Mouse (Mus musculus) ES-E14 (cell line): Measurements from ENCODE around the gene Gm614. TPM values are rescaled to one million over a fixed set of nuclear protein-coding genes. Genes with fewer than 3 reads are reported as not detected.

Experiments used
- DNase-seq: peaks from one replicate; pipeline ENCODE4 v3.0.0-alpha.2; 2013; ENCODE audit warnings: low read depth, low spot score
- H3K27ac ChIP-seq: 2 replicates; pipeline ENCODE4 v1.5.1; 2012; ENCODE audit warnings: low read depth, mild to moderate bottlenecking, low read length, moderate library complexity, mixed read lengths; ENCODE audit not compliant: poor library complexity, insufficient read depth, severe bottlenecking
- H3K36me3 ChIP-seq: 2 replicates; pipeline ENCODE4 v1.6.1; 2012; ENCODE audit warnings: mild to moderate bottlenecking, low read length, moderate library complexity, mixed read lengths; ENCODE audit not compliant: control insufficient read depth, poor library complexity, insufficient read depth, severe bottlenecking
- H3K4me1 ChIP-seq, 2 experiments: fragments of 150-350 bp in 1 of 2; sonication (generic) in 1 of 2; 2 replicates each; pipeline ENCODE4 v1.6.1; 2012; ENCODE audit warnings: low read length in 2 of 2, mild to moderate bottlenecking in 1 of 2, mixed read lengths in 1 of 2; ENCODE audit not compliant: control insufficient read depth in 2 of 2, insufficient read depth in 2 of 2, poor library complexity in 1 of 2
- H3K4me3 ChIP-seq, 2 experiments: fragments of 150-350 bp in 1 of 2; sonication (generic) in 1 of 2; 2 replicates each; pipeline ENCODE4 v1.5.1; 2012; ENCODE audit warnings: low read length in 2 of 2, low read depth in 1 of 2, mild to moderate bottlenecking in 1 of 2, mixed read lengths in 1 of 2; ENCODE audit not compliant: insufficient read depth in 1 of 2, poor library complexity in 1 of 2, severe bottlenecking in 1 of 2
- H3K9ac ChIP-seq: 2 replicates; pipeline ENCODE4 v1.6.1; 2012; ENCODE audit warnings: low read depth, mild to moderate bottlenecking, low read length, mixed read lengths; ENCODE audit not compliant: poor library complexity, insufficient read depth, severe bottlenecking
- H3K9me3 ChIP-seq: fragments of 150-350 bp; sonication (generic); 2 replicates; pipeline ENCODE4 v1.6.1; 2012; ENCODE audit warnings: low read depth, mild to moderate bottlenecking, low read length; ENCODE audit not compliant: control insufficient read depth, insufficient read depth
- CHD2 ChIP-seq: IDR thresholded peaks from 2 replicates; pipeline ENCODE4 v1.6.1; 2014; ENCODE audit warnings: mild to moderate bottlenecking, low read depth, low read length, inconsistent platforms
- HCFC1 ChIP-seq: IDR thresholded peaks from 2 replicates; pipeline ENCODE4 v1.6.1; 2012; ENCODE audit warnings: low read length, inconsistent platforms, borderline replicate concordance; ENCODE audit not compliant: insufficient read depth
- MAFK ChIP-seq: IDR thresholded peaks from 2 replicates; pipeline ENCODE4 v1.6.1; 2014; ENCODE audit warnings: mild to moderate bottlenecking, low read depth, low read length, inconsistent platforms; ENCODE audit not compliant: insufficient read depth
- ZC3H11A ChIP-seq: IDR thresholded peaks from 2 replicates; pipeline ENCODE4 v1.6.1; 2012; ENCODE audit warnings: low read depth, mild to moderate bottlenecking, inconsistent platforms, low read length, borderline replicate concordance
- ZNF384 ChIP-seq: IDR thresholded peaks from 2 replicates; pipeline ENCODE4 v1.6.1; 2012; ENCODE audit warnings: low read depth, low read length, inconsistent platforms
- in situ Hi-C, 2 experiments: fragments of 600-800 bp; cut with MboI; formaldehyde crosslinking; loops; one replicate each; pipeline ENCODE4 v1.15.1; 2025; ENCODE audit warnings: low sequenced_read_pairs in 2 of 2, inconsistent platforms in 1 of 2; ENCODE audit not compliant: unreplicated experiment in 2 of 2
- total RNA-seq: library from RNA; depleted of rRNA; stranded (reverse); fragments of 300-350 nt; gene quantifications from 2 replicates; pipeline ENCODE4 v1.2.3, GENCODE M21; 2012

Gene Gm614
- total RNA-seq, 1 experiment: not detected

DNA sequence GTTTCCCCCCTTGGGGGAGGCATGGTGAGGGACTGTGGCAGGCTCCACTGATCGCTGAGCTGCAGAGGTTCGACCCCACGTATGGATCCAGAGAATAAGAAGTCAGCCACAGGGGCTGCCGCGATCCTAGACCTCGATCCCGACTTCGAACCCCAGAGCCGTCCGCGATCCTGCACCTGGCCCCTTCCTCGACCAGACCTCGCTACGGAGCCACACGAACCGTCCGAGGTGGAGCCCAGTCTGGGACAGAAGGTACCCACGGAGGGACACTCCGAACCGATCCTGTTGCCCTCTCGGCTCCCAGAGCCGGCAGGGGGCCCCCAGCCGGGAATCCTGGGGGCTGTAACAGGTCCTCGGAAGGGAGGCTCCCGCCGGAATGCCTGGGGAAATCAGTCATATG lies 9.1 kb downstream of the Gm614 start:
- peak overlapping the region; percentile 76 for H3K9ac ChIP-seq
- peak overlapping the region; percentile 61 to 78 for H3K4me3 ChIP-seq
- no peaks in the 10 kb centered on the region for H3K9me3 ChIP-seq
- H3K27ac ChIP-seq: peak overlapping the region; percentile 41; the same call in 1 of the 2 replicates
- peaks cover 1 to 4% of the 10 kb centered on the region in 2 experiments; a peak in 1 of 4 replicates for H3K4me1 ChIP-seq
- 0 out of 2 replicates have a peak, but pooled peaks cover 2% of the 10 kb centered on the region for H3K36me3 ChIP-seq
- DNase-seq: no peak
- in situ Hi-C loops: no loop called here
- TF ChIP-seq CHD2 (no peak), ZNF384 (no peak), ZC3H11A (no peak), HCFC1 (no peak), MAFK (no peak)

DNA sequence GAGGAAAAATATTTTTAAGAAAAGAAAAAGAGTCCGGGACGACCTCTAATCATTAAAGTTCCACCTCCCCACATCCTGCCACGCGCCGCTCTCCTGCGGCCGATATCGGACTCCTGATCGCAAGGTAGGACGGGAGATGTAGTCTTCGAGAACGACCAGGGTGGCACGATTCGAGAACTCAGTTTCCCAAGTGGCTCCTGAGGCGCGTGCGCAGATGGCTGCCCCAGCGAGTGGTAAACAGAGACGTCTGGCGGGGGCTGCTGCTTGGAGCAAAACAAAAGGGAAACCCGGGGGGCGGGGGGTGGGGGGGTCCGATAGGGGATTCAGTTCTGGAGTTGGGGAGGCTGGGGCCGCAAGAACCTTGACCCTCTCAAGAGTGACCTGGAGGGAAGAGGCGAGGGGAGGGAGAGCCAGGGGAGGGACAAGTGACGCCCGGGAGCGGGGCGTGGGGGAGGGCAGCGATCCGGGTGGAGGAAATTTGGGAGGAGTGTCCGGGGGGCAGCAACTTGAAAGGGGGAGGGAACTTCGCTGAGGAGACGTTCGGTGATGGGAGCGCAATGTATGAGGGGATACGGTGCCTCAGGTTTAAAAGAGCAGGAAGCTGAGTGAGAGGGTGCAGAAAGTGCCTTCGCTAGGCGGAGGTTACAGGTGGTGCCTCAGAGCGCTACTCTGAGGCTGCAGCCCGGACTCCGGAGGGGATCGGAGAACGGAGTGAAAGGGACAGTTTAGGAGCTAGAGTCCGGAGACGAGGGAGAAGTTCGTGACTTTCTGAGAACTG lies 9.7 kb downstream of the Gm614 start, which contains the start of gene Foxo4:
Gene Foxo4, plus strand, starts transcription at position 577 of the 778 bp plus-strand sequence.
- TF ChIP-seq ZC3H11A (no peak), MAFK (no peak), CHD2 (no peak), ZNF384 (no peak), HCFC1 (peak; percentile 90)
- Histone ChIP-seq H3K4me3 (peak within 1 kb of the TSS; percentile 72 to 78), H3K9me3 (no peaks in the 10 kb centered on the region), H3K27ac (peak within 1 kb of the TSS; percentile 41; the same call in 1 of the 2 replicates), H3K4me1 (peaks cover 1 to 4% of the 10 kb centered on the region in 2 experiments; a peak in 1 of 4 replicates), H3K36me3 (0 out of 2 replicates have a peak, but pooled peaks cover 2% of the 10 kb centered on the region), H3K9ac (peak within 1 kb of the TSS; percentile 76)
- DNase-seq: peak; percentile 74
- in situ Hi-C loops: no loop called here

DNA sequence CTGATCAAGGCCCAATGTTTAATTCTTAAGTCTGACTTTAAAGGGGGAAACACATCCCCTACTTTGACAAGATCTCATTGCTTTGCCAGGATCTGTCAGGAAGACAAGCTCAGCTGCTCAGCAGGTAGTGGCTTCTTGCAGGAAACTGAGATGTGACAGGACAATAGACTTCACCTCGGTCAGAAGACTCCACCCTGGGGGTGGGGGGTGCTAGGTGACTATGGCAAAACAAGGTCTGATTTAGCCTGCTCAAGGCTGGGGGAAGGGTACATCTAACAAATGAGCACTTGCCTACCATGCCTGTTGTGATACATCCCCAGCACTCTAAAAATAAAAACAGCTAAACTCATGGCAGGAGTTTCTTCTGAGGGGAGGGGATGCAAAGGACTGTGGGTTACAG lies 18.8 kb downstream of the Gm614 start:
- in situ Hi-C loops: no loop called here

DNA sequence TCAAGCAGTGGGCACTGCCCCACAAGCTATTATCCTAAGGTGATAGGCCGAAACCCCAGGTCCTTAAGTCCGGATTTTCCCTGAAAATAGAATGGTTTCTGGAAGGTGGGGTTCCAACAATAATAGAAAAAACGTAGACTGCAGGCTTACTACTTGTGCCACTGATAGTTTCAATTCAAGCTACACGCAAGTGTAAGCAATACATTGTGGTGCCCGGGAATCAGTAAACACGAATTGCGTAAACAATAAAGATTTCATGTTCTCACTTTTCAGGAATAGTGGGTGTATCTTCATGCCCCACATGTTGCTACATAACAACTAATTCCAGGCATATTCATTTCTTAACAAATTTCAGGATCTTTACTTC lies 41.0 kb downstream of the Gm614 start:
- Histone ChIP-seq H3K9me3 (no peaks in the 10 kb centered on the region), H3K4me1 (no peaks in the 10 kb centered on the region), H3K9ac (no peak overlapping the region), H3K36me3 (no peaks in the 10 kb centered on the region), H3K27ac (no peak overlapping the region), H3K4me3 (peak overlapping the region; percentile 33 to 54; a peak in 3 of 4 replicates)
- DNase-seq: no peak
- in situ Hi-C loops: no loop called here
- no peak for TF ChIP-seq MAFK

More for the DNA sequence above, 18.8 kb downstream of the Gm614 start:
- Histone ChIP-seq H3K27ac (peak overlapping the region; percentile 40; the same call in 1 of the 2 replicates), H3K4me3 (no peak overlapping the region), H3K4me1 (peaks cover 1 to 2% of the 10 kb centered on the region in 2 experiments; a peak in 1 of 4 replicates), H3K9me3 (no peaks in the 10 kb centered on the region), H3K36me3 (no peaks in the 10 kb centered on the region), H3K9ac (no peak overlapping the region)
- no peak for TF ChIP-seq MAFK
- TF ChIP-seq ZNF384: no peak
- no peak for TF ChIP-seq HCFC1
- TF ChIP-seq ZC3H11A: no peak
- no peak for TF ChIP-seq CHD2
- no peak for DNase-seq
